Mouse (Mus musculus) midbrain, embryonic 14.5 days (tissue): Measurements from ENCODE around the gene Hoxb9. TPM values are rescaled to one million over a fixed set of nuclear protein-coding genes. Genes with fewer than 3 reads are reported as not detected.

Source experiments
- ATAC-seq: fragments of 200-750 bp; cut with Nextera tagmentation; 2 replicates; pipeline ENCODE4 v1.8.0; 2017; ENCODE audit warnings: moderate number of reproducible peaks, moderate library complexity; ENCODE audit not compliant: low FRiP score, low TSS enrichment
- DNase-seq: peaks from one replicate; pipeline ENCODE4 v3.0.0-alpha.2; 2015
- H3K27ac ChIP-seq: fragments of 300-500 bp; sonication (generic); replicated peaks from 2 replicates; pipeline ENCODE4 v1.5.1; 2014; ENCODE audit warnings: mild to moderate bottlenecking, low read depth, low read length, moderate library complexity
- H3K27me3 ChIP-seq: fragments of 300-500 bp; sonication (generic); 2 replicates; pipeline ENCODE4 v1.6.1; 2014; ENCODE audit warnings: low read length, control low read depth, mixed read lengths; ENCODE audit not compliant: control insufficient read depth, insufficient read depth
- H3K36me3 ChIP-seq: fragments of 300-500 bp; sonication (generic); 2 replicates; pipeline ENCODE4 v1.6.1; 2014; ENCODE audit warnings: low read length, control low read depth; ENCODE audit not compliant: control insufficient read depth, insufficient read depth
- H3K4me1 ChIP-seq: fragments of 300-500 bp; sonication (generic); 2 replicates; pipeline ENCODE4 v1.6.1; 2014; ENCODE audit warnings: mild to moderate bottlenecking, antibody characterized with exemption, low read length, control low read depth; ENCODE audit not compliant: control insufficient read depth, insufficient read depth
- H3K4me2 ChIP-seq: fragments of 300-500 bp; sonication (generic); 2 replicates; pipeline ENCODE4 v1.6.1; 2014; ENCODE audit warnings: mild to moderate bottlenecking, low read length, moderate library complexity
- H3K4me3 ChIP-seq: fragments of 300-500 bp; sonication (generic); replicated peaks from 2 replicates; pipeline ENCODE4 v1.5.1; 2014; ENCODE audit warnings: low read depth, low read length
- H3K9ac ChIP-seq: fragments of 300-500 bp; sonication (generic); replicated peaks from 2 replicates; pipeline ENCODE4 v1.6.1; 2014; ENCODE audit warnings: mild to moderate bottlenecking, low read length, moderate library complexity
- H3K9me3 ChIP-seq: fragments of 300-500 bp; sonication (generic); 2 replicates; pipeline ENCODE4 v1.6.1; 2016; ENCODE audit warnings: low read length, control low read depth, mixed read lengths; ENCODE audit not compliant: control insufficient read depth
- whole genome bisulfite sequencing: fragments of 180-500 bp; shearing (Covaris S2); extraction: QIAGEN DNeasy Blood & Tissue Kit; methylation state at CpG from one replicate; pipeline ENCODE4 v1.1.7; 2014; 5-methylcytosine and 5-hydroxymethylcytosine counted together
- polyA plus RNA-seq: library from polyadenylated mRNA; unstranded; fragments of >200 nt; fragmentation: Nextera tagmentation; extraction: Ambion mirVana; gene quantifications from 2 replicates; pipeline ENCODE4 v1.2.1, GENCODE M21; 2014

Hoxb9 gene
- polyA plus RNA-seq, result not detected in 2 replicates

- Histone ChIP-seq H3K4me1 (no peaks in the 10 kb centered on the region), H3K9ac (no peak within 1 kb of the TSS), H3K4me2 (no peak within 1 kb of the TSS), H3K27me3 (peaks cover 99% of the 10 kb centered on the region), H3K27ac (no peak within 1 kb of the TSS), H3K36me3 (no peaks in the 10 kb centered on the region), H3K4me3 (peak within 1 kb of the TSS; percentile 8; the same call in 1 of the 2 replicates), H3K9me3 (no peaks in the 10 kb centered on the region)
- DNase-seq (no peak), ATAC-seq (no peak)
- under 1% methylated on average over 40 of the region's 40 CpGs for WGBS
Measured at GRCm38 (mm10) chr11:96270996-96271540, at the start of gene Hoxb9. Gene Hoxb9, plus strand, starts transcription at chr11:96271457.

DNA sequence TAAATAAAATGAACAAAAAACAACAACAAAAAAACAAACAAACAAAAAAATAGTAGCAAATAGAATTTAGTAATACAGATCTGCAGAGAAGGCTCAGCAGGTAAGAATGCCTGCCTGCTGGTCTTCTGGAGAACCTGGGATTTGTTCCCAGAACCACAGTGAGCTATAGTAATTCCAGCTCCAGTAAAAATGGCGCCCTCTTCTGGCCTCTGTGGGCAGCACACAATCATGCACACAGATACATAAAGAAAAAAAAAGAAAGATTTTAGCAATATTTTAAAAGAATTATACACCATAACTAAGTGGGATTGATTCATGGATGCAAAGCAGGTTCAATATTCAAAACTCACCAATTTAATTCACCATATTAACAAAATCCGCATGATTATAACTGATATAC, 47.4 kb upstream of the Hoxb9 start:
- no peak for ATAC-seq
- H3K27me3 ChIP-seq, result no peaks in the 10 kb centered on the region

DNA sequence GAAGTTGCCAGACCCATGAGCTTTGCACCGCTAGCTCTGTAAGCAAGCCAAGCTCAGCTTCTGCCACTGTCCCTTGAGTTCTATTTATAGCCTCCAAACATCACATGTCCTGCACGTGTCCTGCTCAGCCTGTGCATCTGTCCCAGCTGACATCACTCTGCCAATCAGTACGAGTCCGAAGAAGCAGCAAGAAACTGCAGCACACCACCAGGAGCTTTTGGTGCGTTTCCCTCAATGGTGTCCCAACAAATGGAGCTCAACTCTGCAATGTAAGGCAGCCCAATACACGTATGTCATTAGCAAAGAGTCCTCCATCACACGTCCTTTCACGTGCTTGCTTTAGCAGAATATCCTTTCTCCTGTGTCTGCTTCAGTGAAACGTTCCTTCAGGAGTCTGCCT, 43.6 kb upstream of the Hoxb9 start:
- Histone ChIP-seq H3K4me2 (no peak overlapping the region), H3K4me3 (no peak overlapping the region), H3K36me3 (no peaks in the 10 kb centered on the region), H3K27ac (no peak overlapping the region), H3K9ac (no peak overlapping the region), H3K27me3 (no peaks in the 10 kb centered on the region), H3K4me1 (no peaks in the 10 kb centered on the region), H3K9me3 (no peaks in the 10 kb centered on the region)
- ATAC-seq, result no peak
- 83% methylated on average over 9 of the region's 9 CpGs for WGBS
- DNase-seq, result no peak

More for the DNA sequence above, 47.4 kb upstream of the Hoxb9 start:
- H3K4me2 ChIP-seq, result no peak overlapping the region
- H3K36me3 ChIP-seq, result no peaks in the 10 kb centered on the region
- no peak for DNase-seq
- no peaks in the 10 kb centered on the region for H3K4me1 ChIP-seq
- no peak overlapping the region for H3K9ac ChIP-seq
- H3K9me3 ChIP-seq, result no peaks in the 10 kb centered on the region
- H3K4me3 ChIP-seq, result no peak overlapping the region
- 41% methylated on average over 2 of the region's 2 CpGs for WGBS
- no peak overlapping the region for H3K27ac ChIP-seq

DNA sequence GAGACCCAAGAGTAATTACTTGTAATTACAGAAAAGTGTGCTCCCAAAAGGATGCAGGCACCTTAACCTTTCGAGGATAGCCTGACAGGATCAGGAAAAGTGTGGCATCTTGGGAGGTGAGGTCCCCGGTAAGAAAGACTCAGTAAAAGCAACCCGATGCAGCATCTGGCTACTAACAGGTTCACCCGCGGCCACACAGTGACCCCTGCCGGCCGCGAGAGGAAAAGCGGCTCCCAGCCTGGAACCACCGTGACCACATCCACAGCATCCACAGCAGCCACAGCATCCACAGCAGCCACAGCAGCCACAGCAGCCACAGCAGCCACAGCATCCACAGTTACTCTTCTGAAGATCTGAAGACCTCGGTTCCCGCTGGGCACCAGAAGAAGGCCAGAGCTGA, 36.4 kb upstream of the Hoxb9 start:
- WGBS, result 3% methylated on average over 12 of the region's 12 CpGs
- no peak overlapping the region for H3K4me2 ChIP-seq

DNA sequence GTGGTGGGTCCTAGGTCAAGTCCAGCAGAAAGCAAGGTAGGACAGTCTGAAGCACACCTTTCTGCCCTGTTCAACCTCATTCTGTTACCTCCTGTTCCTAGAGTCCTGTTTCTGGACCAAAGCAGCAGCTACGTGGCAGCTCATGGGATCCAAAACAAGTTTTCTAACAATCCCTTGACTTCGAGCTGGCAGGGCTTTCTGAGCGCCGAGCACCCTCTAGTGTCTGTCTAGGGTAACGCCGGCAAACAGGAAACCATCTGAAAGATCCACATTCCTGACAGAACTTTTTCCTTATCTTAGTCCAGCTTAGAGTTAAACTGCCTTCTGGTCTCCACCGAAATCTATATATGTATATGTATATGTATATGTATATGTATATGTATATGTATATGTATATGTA, 31.0 kb upstream of the Hoxb9 start:
- Histone ChIP-seq H3K4me2 (no peak overlapping the region), H3K36me3 (no peaks in the 10 kb centered on the region), H3K27me3 (0 out of 2 replicates have a peak, but pooled peaks cover 7% of the 10 kb centered on the region), H3K4me1 (no peaks in the 10 kb centered on the region), H3K9me3 (no peaks in the 10 kb centered on the region), H3K4me3 (no peak overlapping the region), H3K9ac (no peak overlapping the region), H3K27ac (no peak overlapping the region)
- WGBS, result 2% methylated on average over 7 of the region's 7 CpGs
- ATAC-seq, result no peak
- peak; percentile 82 for DNase-seq

More for the DNA sequence above, 36.4 kb upstream of the Hoxb9 start:
- no peak overlapping the region for H3K27ac ChIP-seq
- H3K36me3 ChIP-seq, result no peaks in the 10 kb centered on the region
- H3K9me3 ChIP-seq, result no peaks in the 10 kb centered on the region
- DNase-seq, result peak; percentile 78
- 0 out of 2 replicates have a peak, but pooled peaks cover 7% of the 10 kb centered on the region for H3K27me3 ChIP-seq
- H3K4me3 ChIP-seq, result no peak overlapping the region
- H3K4me1 ChIP-seq, result no peaks in the 10 kb centered on the region
- no peak for ATAC-seq
- no peak overlapping the region for H3K9ac ChIP-seq

DNA sequence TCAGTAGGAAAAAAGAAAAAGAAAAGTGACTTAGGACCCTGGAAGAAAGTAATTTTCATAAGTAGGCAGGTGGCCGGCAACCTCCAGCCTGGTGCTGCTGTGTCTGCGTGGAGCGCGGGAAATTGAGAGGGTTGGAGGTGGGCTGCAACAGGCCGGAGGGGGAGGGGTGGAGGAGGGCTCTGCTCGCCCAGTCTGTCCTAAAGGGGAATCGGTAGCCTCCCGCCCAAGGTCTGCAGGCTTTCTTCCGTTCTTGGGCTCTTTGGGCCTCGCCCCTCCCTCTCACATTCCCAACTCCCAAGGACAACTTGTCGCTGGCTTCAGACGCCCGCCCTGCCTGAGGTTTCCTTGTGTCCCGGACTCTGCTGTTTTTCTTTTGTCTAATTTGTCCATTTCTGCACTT, 20.4 kb upstream of the Hoxb9 start:
- H3K4me2 ChIP-seq, result no peak overlapping the region
- H3K27ac ChIP-seq, result no peak overlapping the region
- 0 out of 2 replicates have a peak, but pooled peaks cover 2% of the 10 kb centered on the region for H3K9me3 ChIP-seq
- H3K9ac ChIP-seq, result no peak overlapping the region
- ATAC-seq (no peak), DNase-seq (no peak)
- no peak overlapping the region for H3K4me3 ChIP-seq
- H3K27me3 ChIP-seq, result peaks cover 83% of the 10 kb centered on the region
- under 1% methylated on average over 14 of the region's 14 CpGs for WGBS
- H3K4me1 ChIP-seq, result no peaks in the 10 kb centered on the region
- no peaks in the 10 kb centered on the region for H3K36me3 ChIP-seq

DNA sequence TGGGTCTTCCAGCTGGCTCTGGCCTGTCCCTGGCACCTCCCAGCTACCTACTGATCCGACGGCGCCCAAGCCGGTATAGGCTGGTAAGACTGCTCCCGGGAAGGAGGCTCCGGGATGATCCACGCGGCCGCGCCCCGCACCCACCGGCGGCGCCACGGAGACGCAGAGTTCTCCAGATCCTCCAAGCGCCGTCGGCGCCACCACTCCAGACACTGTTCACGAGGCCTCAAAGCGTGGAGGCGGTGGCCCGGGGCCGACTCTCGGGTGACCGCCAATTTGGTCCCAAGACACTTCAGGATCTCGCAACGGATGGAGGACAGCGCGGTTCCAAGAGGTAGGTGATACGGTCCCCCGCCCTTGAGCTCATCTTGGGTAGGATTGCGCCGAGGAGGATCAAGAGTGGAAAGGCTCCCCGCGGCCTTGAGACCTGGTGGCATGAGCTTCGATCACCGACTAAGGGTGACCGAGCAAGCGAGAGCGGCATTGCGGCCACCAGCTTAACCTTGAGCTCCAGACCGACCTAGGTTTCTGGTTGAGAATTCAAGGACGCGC, 19.7 kb upstream of the Hoxb9 start:
- DNase-seq (no peak), ATAC-seq (no peak)
- Histone ChIP-seq H3K4me1 (no peaks in the 10 kb centered on the region), H3K36me3 (no peaks in the 10 kb centered on the region), H3K27me3 (peaks cover 84% of the 10 kb centered on the region), H3K9me3 (0 out of 2 replicates have a peak, but pooled peaks cover 2% of the 10 kb centered on the region), H3K4me2 (no peak overlapping the region), H3K4me3 (no peak overlapping the region), H3K9ac (no peak overlapping the region), H3K27ac (no peak overlapping the region)
- 1% methylated on average over 46 of the region's 46 CpGs for WGBS

- Histone ChIP-seq H3K4me2 (no peak overlapping the region), H3K27ac (no peak overlapping the region), H3K4me3 (no peak overlapping the region), H3K9ac (no peak overlapping the region), H3K36me3 (no peaks in the 10 kb centered on the region), H3K4me1 (no peaks in the 10 kb centered on the region), H3K9me3 (0 out of 2 replicates have a peak, but pooled peaks cover 2% of the 10 kb centered on the region), H3K27me3 (peaks cover 93% of the 10 kb centered on the region)
- WGBS, result 2% methylated on average over 12 of the region's 12 CpGs
- DNase-seq (no peak), ATAC-seq (no peak)
Measured at GRCm38 (mm10) chr11:96252541-96253120, 18.6 kb upstream of the Hoxb9 start.

DNA sequence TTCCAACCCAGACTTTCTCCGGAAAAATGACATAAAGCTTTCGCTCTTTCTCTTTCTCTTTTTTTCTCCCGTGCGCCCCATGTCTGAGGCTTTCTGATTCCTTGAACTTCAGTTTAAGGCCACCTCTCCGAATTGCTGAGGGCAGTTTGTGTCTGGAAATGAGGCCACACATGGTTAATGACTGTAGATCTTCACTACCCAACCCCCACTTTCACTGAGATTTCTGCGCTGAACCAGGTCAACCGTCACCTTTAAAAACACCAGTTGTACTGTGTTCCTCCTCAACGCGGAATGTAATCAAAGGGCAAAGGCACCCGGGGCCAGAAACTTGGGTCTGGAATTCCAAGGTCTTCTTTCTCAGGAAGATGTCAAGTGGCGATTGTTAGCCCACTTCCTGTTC, 17.0 kb upstream of the Hoxb9 start:
- 3% methylated on average over 11 of the region's 11 CpGs for WGBS
- Histone ChIP-seq H3K4me2 (no peak overlapping the region), H3K27me3 (peaks cover 100% of the 10 kb centered on the region), H3K4me1 (no peaks in the 10 kb centered on the region), H3K9me3 (0 out of 2 replicates have a peak, but pooled peaks cover 2% of the 10 kb centered on the region), H3K4me3 (no peak overlapping the region), H3K27ac (no peak overlapping the region), H3K36me3 (no peaks in the 10 kb centered on the region), H3K9ac (no peak overlapping the region)
- DNase-seq (no peak), ATAC-seq (no peak)
